Mouse (Mus musculus) hindbrain, embryonic 13.5 days (tissue): Measurements from ENCODE around the gene Chm. TPM values are rescaled to one million over a fixed set of nuclear protein-coding genes. Genes with fewer than 3 reads are reported as not detected.
A peak's percentile ranks its signal among the peaks of the same experiment; 100 is the strongest.

Experiments used
- microRNA counts: library from miRNA; unstranded; fragments of <30 nt; microRNA quantifications from one replicate; lab custom pipeline; 2016
- microRNA-seq: library from miRNA; unstranded; fragments of <30 nt; microRNA quantifications from one replicate; pipeline ENCODE4, GENCODE M21; 2016
- polyA plus RNA-seq: library from polyadenylated mRNA; unstranded; fragments of >200 nt; fragmentation: Nextera tagmentation; extraction: Ambion mirVana; gene quantifications from 2 replicates; pipeline ENCODE4 v1.2.1, GENCODE M21; 2015

Gene Chm
- polyA plus RNA-seq, 1 experiment from 2014 or later: 14.0 TPM

MicroRNAs encoded within 50 kb of the gene (microRNA counts, 519-probe panel; counts per million panel counts)
- 3,957 counts per million, percentile 61 among the panel's probes with 10 or more counts for microRNA mmu-miR-361 (lab: Ali Mortazavi, UCI)

Small RNA genes lying within 50 kb of the gene (microRNA-seq; reads per million reads assigned to microRNA genes)
- gene Mir361: 4,200 reads per million, percentile 89 among the genes with 10 or more reads in this experiment

Other genes with a start within 250 kb of the Chm start
- 13.3 and 14.4 TPM in 2 replicates for gene Dach2, start 112.0 kb upstream of the Chm start, polyA plus RNA-seq